Mouse (Mus musculus) activated CD4-positive, CD25-positive, alpha-beta regulatory T cell, adult 9 weeks (primary cell): Measurements from ENCODE around the gene Gm17402. TPM values are rescaled to one million over a fixed set of nuclear protein-coding genes. Genes with fewer than 3 reads are reported as not detected.

ENCODE experiments used
- polyA plus RNA-seq: library from polyadenylated mRNA; unstranded; fragments of 100-300 nt; shearing (Covaris generic); gene quantifications from one replicate; pipeline ENCODE4 v1.2.1, GENCODE M21; 2017

The Gm17402 gene
- not detected for polyA plus RNA-seq

DNA sequence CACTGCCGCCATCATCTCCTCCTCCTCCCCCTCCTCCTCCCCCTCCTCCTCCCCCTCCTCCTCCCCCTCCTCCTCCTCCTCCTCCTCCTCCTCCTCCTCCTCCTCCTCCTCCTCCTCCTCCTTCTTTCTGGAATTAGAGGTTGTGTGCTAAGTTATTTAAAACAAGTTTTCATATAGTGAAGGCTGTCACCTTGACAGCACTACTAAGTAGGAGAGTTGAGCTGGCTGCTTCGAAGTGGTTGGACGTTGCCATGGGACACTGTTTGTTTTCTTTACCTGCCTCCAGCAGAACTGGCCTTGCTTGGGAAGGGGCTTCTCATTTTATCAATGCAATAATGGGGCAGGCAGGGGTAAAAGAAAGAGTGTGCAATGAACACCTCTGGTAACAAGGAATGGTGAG, at the start of gene Gm17402:
Gene Gm17402 (minus strand): TSS at position 101 of the 400 bp plus-strand sequence.

DNA sequence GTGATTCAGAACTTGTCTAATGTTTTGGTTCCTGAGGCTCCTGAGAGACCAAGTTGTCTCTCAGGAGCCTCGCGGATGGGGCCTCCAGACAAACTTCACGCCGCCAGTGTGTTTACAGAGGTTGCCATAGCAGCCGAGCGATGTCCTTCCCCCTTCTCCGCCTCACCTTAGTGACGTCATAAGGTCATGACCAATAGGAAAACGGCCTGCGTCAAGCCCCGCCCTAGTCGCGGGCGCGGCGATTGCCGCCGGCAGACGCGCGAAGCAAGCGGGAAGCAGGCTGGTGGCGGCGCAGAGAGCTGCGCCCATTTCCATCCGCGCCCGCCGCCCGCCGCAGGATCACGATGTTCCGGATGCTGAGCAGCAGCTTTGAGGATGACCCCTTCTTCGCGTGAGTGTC, 1.1 kb downstream of the Gm17402 start, which contains the start of gene Mlf1:
Gene Mlf1 (plus strand): TSS at position 226 of the 400 bp plus-strand sequence.

Other genes starting within 250 kb of the Gm17402 start
- 1.7 TPM for gene Mlf1, start 1.1 kb downstream of the Gm17402 start, polyA plus RNA-seq
- gene Gfm1, start 54.9 kb upstream of the Gm17402 start, polyA plus RNA-seq = 54.2 TPM
- 92.1 TPM for gene Lxn, start 88.8 kb upstream of the Gm17402 start, polyA plus RNA-seq
- gene Rarres1, start 140.4 kb upstream of the Gm17402 start, polyA plus RNA-seq = not detected
- gene Mfsd1, start 207.6 kb upstream of the Gm17402 start, polyA plus RNA-seq = 54.5 TPM